Mouse (Mus musculus): Measurements from ENCODE around the gene Eri2. TPM values are rescaled to one million over a fixed set of nuclear protein-coding genes. Genes with fewer than 3 reads are reported as not detected.
A peak's percentile ranks its signal among the peaks of the same experiment; 100 is the strongest.

Gene Eri2
- polyA plus RNA-seq (2017; shearing (Covaris generic)), result 10 to 100 TPM in 1 of 2 experiments, 1 to 10 TPM in 1; 9.2 to 12.0 TPM

DNA sequence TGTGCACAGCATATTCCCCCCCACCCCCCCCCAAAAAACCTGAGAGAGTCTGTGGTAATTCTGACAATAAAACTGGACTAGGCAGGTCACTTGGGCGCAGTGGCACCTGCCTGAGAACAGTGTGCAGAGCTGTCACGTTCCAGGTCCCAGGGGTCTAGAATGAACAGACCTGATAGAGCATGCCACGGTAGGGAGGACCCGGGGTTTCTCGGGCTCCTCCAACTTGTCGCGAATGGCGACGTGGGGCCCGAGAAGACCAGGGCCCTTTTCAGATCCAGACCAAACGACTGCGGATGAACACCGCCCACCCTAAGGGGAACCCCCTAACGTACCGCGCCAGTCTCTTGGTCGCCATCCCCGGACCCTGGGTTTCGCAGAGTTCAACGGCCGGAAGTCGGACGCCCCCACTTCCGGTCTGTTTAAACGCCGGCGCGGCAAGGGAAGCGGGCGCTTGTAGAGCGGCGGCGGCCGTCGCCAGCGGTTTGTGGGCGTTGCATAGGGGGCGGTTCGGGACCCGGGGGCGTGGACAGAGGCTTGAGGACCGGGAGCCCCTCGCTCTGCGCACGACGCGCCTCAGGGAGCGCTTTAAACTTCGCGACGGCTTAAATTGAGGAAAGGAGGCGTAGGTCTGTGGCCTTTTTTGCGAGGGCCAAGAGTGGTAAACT is at the start of gene Eri2, which contains the start of gene Rexo5:
Gene Eri2 (minus strand): TSS at position 473 of the 665 bp plus-strand sequence.
Gene Rexo5 (plus strand): TSS at position 421 of the 665 bp plus-strand sequence.
- ATAC-seq, result peak; percentile 95

DNA sequence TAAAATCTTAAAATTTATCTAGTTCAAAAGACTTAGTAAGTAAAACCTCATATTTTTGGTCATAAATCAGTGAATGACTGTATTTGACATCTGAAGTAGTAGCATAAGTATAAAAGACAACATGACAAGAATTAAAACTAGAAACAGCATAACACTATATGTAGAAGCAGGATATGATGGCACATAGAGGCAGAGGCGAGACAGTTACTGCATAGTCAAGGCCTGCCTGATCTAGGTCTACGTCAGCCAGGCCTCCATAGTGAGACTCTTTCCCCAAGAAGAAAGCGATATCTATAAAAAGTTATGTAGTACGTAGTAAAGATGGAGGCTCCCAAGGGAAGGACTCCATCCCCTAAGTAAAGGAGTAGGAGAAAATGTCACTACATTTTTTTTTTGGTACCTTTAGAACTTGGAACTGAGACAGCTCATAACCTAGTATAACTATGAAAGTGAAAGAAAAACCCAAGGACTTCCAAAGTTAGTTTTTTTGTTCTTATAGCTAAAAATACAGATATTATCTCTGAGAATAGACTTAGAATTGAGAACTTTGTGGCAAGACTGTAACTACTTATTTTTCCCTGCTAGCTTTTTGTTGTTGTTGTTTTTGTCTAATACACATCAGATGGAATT is 48.1 kb upstream of the Eri2 start:
- ATAC-seq, result peak; percentile 62

DNA sequence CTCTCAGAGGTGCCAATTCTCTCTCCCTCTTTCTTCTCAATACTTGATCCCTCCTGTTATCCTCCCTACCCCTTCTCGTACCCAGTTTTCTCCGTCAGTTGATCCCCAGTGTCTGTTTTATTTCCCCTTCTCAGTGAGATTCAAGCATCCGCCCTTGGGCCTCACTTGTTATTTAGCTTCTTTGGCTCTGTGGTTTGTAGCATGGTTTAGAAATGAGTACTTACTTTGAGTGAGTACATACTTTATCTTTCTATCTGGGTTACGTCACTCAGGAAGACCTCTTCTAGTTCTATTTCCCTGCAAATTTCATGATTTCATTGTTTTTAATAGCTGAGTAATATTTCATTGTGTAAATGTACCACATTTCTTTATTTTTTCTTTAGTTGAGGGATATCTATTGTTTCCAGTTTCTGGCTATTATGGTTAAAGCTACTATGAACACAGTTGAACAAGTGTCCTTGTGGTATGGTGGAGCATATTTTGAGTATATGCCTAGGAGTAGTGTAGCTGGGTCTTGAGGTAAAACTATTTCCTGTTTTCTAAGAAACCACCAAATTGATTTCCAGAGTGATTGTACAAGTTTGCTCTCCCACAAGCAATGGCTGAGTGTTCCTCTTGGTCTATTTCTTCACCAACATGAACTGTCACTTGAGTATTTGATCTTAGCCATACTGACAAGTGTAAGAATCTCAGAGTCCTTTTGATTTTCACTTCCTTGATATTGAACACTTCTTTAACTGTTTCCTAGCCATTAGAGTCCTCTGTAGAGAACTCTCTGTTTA is 42.3 kb upstream of the Eri2 start:
- peak; percentile 91 for ATAC-seq

DNA sequence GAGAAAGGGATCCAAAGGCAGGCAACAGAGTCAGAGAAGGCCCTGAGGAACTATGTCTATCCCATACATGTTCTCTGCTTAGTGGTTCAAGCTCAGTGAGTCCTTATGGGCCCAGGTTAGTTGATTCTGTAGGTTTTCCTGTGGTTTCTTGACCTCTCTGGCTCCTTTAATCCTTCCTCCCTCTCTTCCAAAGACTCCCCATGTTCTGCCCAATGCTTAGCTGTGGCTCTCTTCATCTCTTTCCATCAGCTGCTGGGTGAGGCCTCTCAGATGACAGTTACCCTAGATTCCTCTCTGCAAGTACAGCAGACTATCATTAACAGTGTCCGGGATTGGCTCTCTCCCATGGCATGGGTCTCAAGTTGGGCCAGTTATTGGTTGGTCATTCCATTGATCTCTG is 41.5 kb upstream of the Eri2 start:
- ATAC-seq, result no peak

DNA sequence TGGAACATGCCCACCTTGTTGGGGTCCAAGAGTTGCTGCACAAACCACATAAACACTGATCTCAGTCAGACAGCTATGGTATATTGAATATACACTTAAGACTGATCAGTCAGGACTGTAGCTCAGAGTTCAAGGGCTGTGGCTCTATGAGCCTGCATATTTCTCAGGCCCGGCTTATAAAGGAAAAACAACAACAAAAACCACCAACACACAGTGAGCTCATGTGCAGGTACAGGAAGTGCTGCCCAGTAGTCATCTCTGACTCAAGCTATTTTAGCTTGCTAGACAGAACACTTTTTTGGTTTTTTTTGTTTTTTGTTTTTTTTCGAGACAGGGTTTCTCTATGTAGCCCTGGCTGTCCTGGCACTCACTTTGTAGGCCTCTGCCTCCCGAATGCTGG is 14.9 kb upstream of the Eri2 start:
- peak; percentile 87 for ATAC-seq

DNA sequence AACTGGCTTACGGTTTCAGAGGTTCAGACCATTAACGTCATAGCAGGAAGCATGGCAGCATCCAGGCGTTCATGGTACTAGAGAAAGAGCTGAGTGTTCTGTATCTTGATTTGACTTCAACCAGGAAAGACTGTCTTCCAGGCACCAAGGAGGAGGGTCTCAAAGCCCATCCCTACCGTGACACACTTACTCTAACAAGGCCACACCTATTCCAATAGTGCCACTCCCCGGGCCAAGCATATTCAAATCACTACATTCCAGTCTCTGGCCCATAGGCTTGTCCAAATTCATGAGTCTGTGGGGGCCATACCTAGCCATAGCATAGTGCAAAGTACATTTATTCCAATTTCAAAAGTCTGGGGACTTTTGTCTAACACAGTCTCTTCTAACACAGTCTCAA is 13.5 kb upstream of the Eri2 start:
- no peak for ATAC-seq

DNA sequence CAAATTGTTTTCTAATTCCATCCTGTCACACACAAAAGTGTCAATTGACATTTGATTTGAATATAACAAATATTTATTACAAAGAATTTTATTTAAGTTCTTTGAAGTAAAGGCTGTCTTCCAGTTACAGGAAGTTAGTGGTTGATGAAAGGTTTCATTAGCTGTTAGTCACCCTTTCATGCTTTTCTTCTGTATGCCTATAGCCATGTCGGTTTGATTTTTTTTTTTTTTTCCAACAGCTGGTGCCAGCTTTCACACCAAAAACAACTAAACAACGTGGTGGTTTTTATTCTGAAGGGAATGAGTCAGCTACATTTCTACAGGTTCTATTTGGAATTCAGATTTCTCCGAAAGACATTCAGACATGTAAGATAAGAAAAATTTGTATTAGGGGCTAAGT is 7.1 kb upstream of the Eri2 start:
- peak; percentile 80 for ATAC-seq

DNA sequence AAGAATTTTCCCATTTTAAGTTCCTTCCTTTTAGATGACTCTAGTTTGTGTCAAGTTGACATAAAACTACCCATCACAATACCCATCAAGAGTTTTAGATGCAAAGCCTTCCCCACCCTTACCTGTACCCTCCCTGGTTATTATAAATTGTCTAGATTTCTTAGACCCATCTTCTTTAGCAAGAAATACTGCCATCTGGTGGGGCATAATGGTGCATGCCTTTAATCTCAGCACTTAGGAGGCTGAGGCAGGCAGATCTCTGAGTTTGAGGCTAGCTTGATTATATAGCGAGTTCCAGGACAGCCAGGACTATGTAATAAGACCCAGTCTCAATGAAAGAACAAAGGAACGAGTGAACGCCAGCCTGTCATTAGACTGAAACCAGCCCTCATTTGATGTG is 6.6 kb upstream of the Eri2 start:
- ATAC-seq, result peak; percentile 44

DNA sequence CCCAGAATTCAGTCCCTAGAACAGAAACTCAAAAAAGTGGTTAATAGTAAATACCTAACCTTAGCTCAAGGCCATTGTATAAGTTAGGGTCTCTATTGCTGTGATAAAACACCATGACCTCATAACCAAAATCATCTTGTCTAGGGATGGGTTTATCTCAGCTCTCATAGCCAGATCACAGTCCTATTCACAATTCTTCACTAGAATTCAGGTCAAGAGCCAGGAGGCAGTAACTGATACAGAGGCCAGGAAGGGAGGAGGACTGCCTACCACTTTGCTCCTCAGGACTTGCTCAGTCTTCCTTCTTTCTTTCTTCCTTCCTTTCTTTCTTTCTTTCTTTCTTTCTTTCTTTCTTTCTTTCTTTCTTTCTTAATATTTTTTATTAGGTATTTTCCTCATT is 1.5 kb upstream of the Eri2 start:
- no peak for ATAC-seq

DNA sequence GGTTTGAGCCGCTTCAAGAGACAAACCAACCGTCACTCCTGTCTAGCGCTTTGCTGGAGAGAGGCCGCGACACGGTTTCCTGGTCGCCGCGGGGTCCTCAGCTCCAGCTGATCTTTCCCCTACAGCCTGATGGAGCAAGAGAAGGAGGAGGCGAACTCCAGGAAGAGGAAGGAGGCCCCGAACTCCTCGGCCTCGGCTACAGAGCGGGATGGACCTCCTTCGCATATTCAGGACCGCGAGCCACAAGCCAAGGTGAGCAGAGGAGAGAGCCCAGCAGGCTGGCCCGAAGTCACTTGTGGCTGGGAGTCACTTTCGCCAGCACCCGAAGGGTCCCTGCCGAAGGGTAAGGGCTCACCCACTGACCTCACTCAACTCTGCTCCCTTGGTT is 387 bp upstream of the Eri2 start:
- no peak for ATAC-seq

DNA sequence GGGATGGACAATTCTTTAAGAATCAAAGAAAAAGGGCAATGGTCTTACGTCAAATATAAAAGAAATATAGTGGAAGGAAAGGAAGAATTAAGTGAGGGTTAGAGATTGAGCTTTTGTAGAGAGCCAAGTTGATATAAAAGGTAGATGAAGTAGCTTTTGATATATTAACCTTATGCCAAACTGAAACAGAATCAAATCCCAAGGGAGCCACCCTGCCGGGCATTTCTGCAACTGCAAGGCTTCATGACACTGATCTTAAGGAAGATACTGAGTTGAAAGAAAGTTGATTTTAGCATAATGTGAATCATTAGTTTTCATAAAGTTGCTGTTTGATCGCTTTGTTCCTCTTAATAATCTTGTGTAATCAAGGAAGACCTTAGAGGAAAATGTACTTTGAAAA is 4.8 kb downstream of the Eri2 start:
- ATAC-seq, result no peak

DNA sequence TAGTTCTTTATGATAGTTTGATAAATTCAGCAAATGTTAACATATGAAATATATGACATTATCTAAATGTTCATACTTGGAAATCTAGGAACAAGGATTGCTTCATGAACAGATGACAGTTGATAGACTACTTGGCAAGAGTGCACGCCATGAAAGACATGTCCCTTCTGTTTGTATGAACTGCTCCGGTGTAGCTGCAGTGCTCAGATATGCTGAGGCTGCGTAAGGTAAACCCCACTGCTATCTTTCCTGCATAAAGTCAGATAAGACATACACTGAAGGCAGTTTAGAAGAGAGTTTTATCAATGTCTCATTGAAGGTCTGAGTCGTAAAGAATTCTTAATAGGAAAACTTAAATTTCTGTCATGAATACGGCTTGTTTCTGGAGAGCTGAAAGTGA is 8.9 kb downstream of the Eri2 start:
- no peak for ATAC-seq

DNA sequence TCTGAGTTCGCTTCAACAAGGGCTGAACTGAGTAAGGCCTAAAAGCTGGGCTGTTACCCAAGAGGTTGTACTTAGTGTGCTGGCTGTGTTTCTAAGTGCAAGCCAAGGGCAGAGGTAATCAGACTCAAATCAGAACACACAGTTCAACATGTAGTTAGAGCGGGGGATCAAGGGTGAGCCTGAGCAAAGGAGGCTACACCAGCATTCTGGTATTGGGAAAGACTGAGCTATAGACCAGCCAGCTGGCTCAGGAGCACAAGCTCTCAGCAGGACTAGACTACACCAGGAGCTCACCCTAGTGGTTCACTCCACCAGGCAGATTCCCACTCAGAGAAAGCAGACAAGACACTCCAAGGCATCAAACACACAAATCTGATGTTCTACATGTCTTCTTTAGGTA is 10.4 kb downstream of the Eri2 start:
- no peak for ATAC-seq

DNA sequence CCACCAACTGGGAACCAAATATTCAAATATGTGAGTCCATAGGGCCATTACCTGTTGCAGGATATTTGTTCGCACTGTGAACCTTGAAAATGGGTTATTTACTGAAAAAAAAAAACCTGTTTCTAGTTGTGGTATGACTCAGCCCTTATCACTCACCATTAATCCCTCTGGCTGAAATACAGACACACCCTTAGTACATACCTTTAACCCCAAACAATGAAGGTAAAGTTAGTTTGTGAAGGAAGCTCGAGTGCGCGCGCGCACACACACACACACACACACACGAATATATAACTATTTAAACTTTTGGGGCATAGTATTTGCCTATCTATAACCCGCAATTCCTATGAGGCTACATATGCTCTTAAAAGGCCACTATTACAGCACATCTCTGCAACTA is 24.0 kb downstream of the Eri2 start:
- ATAC-seq, result no peak

DNA sequence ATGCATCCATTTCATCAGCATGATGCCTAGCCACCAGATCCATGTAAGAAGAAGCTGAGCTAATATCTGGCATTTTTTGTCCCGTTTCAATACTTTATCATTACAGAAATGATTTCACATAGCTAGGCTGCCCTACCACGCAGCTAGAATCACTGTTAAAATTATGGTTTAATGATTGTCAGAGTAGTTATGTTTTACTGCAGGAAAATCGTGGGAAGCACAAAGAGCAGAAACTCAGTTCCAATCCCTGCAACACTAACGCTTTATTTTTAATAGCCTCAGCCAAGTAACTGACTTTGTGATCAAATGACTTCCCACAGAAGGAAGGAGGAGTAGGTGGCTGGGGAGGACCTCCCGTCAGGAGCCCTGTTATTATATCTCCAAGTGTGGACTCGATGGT is 26.9 kb downstream of the Eri2 start:
- no peak for ATAC-seq

DNA sequence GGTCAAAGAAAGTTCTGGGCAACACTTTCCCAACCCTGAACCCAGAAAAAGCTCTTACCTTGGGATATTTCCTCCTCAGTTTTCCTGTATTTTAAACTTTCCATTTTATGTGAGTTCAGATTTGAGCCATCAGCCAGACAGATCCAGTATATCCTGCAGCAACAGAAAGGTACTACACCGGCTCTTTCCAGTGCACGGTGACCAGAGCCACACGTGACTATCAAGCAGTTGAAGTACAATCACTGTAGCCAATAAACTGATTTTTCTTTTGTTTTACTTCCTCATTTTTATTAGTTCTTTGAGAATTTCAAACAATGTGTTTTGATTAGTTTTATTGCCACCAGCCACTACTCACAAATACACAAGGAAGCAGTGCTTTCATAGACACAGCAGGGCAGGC is 29.5 kb downstream of the Eri2 start:
- ATAC-seq, result no peak

DNA sequence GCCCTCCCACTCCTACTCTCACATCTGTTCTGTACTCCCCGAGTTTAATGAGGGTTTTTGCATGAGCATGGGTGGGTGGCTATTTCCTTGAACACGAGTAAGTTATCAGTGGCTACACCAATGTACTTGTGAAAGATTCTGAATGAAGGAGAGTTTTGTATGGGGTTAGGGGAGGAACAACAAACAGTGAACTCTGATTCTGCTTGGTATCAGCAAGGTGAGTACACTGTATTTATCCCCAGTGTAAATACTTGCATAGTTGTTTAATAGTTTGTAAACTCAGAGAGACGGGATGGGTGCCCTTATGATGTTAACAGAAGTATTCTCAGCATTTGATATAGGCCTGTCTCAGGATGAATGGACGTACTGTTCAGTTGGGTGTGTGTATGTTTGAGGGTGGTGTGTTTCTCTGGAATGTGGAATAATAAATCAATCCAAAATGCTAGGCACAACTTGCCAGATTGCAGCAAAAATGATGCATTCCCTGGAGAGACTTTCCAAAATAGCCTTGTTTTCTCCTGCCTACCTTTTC is 31.6 kb downstream of the Eri2 start:
- no peak for ATAC-seq

DNA sequence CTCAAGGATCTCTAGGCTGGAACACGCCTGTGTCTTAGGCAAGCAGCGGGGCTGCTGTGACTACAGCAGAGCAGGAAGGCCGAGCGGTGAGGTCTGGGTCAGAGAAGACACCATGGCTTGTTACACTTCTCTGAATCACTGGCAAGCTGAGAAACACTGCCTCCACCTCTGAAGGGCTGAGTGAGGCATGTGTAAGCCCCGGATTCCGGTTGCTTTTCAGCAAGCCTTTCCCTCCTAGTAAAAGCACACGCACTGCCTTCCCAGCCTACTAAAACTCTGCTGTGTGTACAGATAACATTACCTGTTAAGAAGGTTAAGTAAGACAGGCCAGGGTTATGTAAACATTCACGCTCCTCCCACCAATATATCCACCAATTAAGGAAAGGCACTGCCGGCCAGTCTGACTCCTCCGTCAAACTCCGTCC is 33.3 kb downstream of the Eri2 start, which contains the start of gene Acsm3:
Gene Acsm3 (plus strand): TSS at position 397 of the 425 bp plus-strand sequence.
- ATAC-seq, result no peak

DNA sequence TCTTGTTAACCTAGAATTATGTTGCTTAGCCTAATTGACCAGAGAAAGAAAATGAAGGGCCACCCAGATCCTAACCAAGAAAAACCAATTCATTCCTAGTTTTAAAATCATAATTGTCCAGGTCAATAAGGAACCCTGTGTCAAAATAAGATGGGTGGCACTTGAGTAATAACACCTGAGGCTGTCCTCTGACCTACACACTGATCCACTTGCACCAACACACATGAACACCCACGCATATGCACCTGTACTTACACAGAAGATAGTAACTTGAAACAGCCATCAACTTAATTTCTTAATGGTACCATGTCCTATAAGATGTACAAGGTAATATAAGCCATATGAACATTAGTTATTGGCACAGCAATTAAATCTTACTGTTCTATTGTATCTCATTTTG is 40.2 kb downstream of the Eri2 start:
- ATAC-seq, result no peak

DNA sequence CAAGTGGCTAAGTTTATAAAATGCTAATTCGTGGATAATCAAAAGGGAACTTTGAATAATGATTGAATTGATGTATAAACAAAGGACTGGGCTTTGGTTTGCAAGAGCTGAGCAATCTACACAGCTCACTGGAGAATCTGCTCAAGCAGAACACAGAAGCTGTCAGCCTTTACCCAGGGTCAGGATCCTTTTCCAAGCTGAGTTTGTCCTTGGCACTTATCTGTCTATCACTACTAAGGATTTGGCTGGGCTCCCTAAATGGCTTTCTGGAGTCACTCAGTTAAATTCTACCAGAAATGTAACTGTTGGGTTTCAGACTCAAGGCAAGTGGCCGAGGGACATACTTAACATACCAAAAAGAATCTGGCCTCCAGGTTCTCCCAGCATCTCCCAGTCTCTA is 43.9 kb downstream of the Eri2 start:
- no peak for ATAC-seq

DNA sequence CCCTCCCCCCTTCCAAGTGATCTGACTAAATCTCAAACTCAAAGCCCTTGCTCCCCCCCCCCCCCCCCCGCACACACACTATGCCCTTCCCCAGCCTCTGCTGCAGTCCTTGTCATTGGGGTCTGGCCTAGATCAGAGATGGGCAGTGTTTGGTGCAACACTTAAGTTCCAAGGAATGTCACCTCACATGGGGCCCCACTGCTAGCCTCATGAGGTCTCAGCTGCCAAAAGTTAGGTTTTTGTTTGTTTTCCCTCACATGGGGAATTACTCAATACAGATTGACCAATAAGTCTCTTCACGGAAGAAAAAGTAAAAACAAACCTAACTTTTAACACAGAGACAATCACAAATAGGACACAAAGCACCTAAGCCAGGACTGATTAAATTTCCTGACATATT is 45.1 kb downstream of the Eri2 start:
- ATAC-seq, result no peak

DNA sequence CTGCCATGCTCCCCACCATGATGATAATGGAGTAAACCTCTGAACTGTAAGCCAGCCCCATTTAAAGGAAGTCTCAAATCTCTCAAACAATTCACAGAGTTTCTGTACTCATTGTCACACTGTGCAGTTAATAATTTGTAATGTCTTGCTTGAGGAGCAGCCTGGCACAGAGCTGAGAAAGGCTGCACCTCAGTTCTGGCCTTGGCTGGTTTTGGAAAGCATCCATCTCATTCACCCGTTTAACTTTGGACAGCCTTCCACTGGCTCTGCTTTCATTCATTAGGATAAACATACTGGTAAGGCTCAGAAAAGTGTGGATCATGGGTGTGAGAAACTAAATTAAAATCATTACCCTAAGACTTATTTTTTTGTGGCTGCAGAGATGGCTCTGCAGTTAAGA is 48.0 kb downstream of the Eri2 start:
- ATAC-seq, result no peak

DNA sequence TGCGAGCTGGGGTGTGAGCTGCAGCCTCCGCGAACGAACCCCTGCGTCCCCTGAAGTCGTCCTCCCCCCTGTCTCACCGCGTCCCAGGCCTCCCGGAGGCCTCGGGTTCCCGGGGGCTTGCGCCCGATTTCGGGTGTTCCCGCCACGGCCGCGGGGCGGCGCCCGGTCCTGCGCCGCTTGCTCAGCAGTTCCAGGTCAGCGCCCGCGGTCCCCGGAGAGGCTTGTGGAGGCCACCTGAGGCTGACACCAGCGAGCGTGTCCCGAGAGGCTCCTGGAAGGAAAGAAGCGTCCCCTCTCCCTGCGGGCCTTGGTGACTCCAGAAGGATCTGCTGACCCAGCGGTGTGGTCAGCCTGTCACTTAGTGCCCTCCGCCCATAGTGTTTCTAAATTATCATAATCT is 49.5 kb downstream of the Eri2 start:
- ATAC-seq, result no peak
